Mouse (Mus musculus): ENCODE results near the gene 3425401B19Rik. TPM values are rescaled to one million over a fixed set of nuclear protein-coding genes. Genes with fewer than 3 reads are reported as not detected.

Gene 3425401B19Rik
- polyA plus RNA-seq, 1 experiment from 2014 or later, result 0.10 TPM

- H3K36me3 ChIP-seq (ENCODE audit: control insufficient read depth, insufficient read depth, low read length), result no peaks in the 10 kb centered on the region
- WGBS, result 92% methylated on average over 12 of the region's 12 CpGs
- no peak for ATAC-seq
- H3K4me1 ChIP-seq (ENCODE audit: control insufficient read depth, insufficient read depth, low read length), result peaks cover 5% of the 10 kb centered on the region; the same call in 1 of the 2 replicates
- no peak overlapping the region for H3K9ac ChIP-seq (ENCODE audit: low read depth, low read length)
- no peak overlapping the region for H3K4me2 ChIP-seq (ENCODE audit: low read depth, low read length)
- no peak overlapping the region for H3K4me3 ChIP-seq (ENCODE audit: low read length)
- H3K9me3 ChIP-seq (ENCODE audit: control insufficient read depth, low read length), result no peaks in the 10 kb centered on the region
- H3K27ac ChIP-seq (ENCODE audit: low read length), result no peak overlapping the region
- no peaks in the 10 kb centered on the region for H3K27me3 ChIP-seq (replicated peaks; ENCODE audit: control insufficient read depth, insufficient read depth, low read length)
These were observed 2.6 kb downstream of the 3425401B19Rik start for GRCm38 (mm10) chr14:32682536-32682935.

GRCm38 (mm10) chr14:32681603-32682002 lies 3.5 kb downstream of the 3425401B19Rik start:
- Histone ChIP-seq H3K27me3 (replicated peaks; ENCODE audit: control insufficient read depth, insufficient read depth, low read length) (no peaks in the 10 kb centered on the region), H3K36me3 (ENCODE audit: control insufficient read depth, insufficient read depth, low read length) (no peaks in the 10 kb centered on the region), H3K4me3 (ENCODE audit: low read length) (no peak overlapping the region), H3K9me3 (ENCODE audit: control insufficient read depth, low read length) (no peaks in the 10 kb centered on the region), H3K9ac (ENCODE audit: low read depth, low read length) (no peak overlapping the region), H3K27ac (ENCODE audit: low read length) (no peak overlapping the region), H3K4me1 (ENCODE audit: control insufficient read depth, insufficient read depth, low read length) (peaks cover 5% of the 10 kb centered on the region; the same call in 1 of the 2 replicates), H3K4me2 (ENCODE audit: low read depth, low read length) (no peak overlapping the region)
- WGBS, result 76% methylated on average over 3 of the region's 3 CpGs
- ATAC-seq, result no peak

DNA sequence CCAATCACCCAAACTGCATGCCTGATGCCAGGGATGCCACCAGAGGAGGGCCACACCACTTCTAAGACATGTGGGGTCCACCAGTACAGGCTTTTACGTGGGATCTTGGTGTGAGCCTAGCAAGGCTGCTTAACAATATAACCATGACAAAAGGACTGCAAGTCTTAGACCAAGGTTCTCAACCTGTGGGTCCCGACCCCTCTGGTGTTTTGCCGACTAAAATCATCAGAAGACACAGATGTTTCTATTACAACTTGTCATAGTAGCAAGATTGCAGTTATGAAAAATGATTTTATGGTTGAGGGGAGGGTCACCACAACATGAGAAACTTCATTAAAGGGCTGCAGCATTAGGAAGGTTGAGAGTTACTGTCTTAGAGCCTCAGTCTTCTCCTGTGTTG lies 6.5 kb downstream of the 3425401B19Rik start:
- Histone ChIP-seq H3K4me1 (ENCODE audit: control insufficient read depth, insufficient read depth, low read length) (no peaks in the 10 kb centered on the region; the same call in 1 of the 2 replicates), H3K27ac (ENCODE audit: low read length) (no peak overlapping the region), H3K4me3 (ENCODE audit: low read length) (no peak overlapping the region), H3K27me3 (replicated peaks; ENCODE audit: control insufficient read depth, insufficient read depth, low read length) (no peaks in the 10 kb centered on the region), H3K9me3 (ENCODE audit: control insufficient read depth, low read length) (no peaks in the 10 kb centered on the region), H3K36me3 (ENCODE audit: control insufficient read depth, insufficient read depth, low read length) (no peaks in the 10 kb centered on the region), H3K9ac (ENCODE audit: low read depth, low read length) (no peak overlapping the region), H3K4me2 (ENCODE audit: low read depth, low read length) (no peak overlapping the region)
- ATAC-seq, result no peak
- WGBS, result 75% methylated on average over 3 of the region's 3 CpGs

DNA sequence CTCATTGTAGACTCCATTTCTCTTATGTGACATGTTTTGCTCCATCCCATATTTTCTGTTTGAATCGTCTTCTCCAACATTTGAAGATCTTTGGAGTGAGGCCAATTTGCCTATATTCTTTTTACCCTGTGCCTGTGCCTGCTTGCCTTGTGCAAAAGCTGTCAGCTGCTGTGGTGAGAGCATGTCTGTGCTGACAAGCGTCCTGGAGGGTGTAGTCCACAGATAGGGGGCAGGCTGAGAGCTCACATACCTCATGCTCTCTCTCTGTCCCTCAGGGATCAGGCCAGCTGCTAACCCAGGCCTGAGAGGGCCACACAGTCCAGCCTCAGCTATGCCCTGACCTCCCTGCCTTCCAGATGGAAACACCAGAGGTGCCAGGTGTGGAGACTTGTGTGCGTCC lies 11.9 kb downstream of the 3425401B19Rik start:
- no peak overlapping the region for H3K27ac ChIP-seq (ENCODE audit: low read length)
- H3K9ac ChIP-seq (ENCODE audit: low read depth, low read length), result no peak overlapping the region
- H3K4me3 ChIP-seq (ENCODE audit: low read length), result no peak overlapping the region
- no peak for ATAC-seq
- H3K4me2 ChIP-seq (ENCODE audit: low read depth, low read length), result no peak overlapping the region
- H3K36me3 ChIP-seq (ENCODE audit: control insufficient read depth, insufficient read depth, low read length), result no peaks in the 10 kb centered on the region
- whole genome bisulfite sequencing, result 52% methylated on average over 3 of the region's 3 CpGs
- no peaks in the 10 kb centered on the region for H3K9me3 ChIP-seq (ENCODE audit: control insufficient read depth, low read length)
- H3K4me1 ChIP-seq (ENCODE audit: control insufficient read depth, insufficient read depth, low read length), result no peaks in the 10 kb centered on the region
- H3K27me3 ChIP-seq (replicated peaks; ENCODE audit: control insufficient read depth, insufficient read depth, low read length), result no peaks in the 10 kb centered on the region

DNA sequence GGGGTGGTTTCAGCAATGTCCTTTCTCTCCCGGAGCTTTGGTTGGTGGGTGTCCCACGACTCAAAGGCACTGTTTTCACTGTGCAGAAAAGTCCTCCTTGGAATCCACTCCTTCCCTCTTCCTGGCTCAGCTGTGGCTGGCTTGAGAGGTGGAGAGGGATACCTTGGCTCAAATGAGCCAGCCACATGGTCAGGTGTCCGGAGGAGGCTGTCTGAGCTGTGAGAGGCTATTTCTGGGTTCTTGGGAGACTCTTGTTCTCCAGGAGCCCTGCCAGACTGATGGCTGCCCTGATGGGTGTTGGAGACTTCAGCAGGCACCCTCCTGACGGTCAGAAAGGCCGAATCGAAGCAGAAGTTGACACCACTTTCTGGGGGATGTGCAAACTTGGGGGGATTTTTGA lies 22.0 kb downstream of the 3425401B19Rik start:
- WGBS, result 92% methylated on average over 6 of the region's 6 CpGs
- Histone ChIP-seq H3K4me2 (ENCODE audit: low read depth, low read length) (no peak overlapping the region), H3K9me3 (ENCODE audit: control insufficient read depth, low read length) (no peaks in the 10 kb centered on the region), H3K4me3 (ENCODE audit: low read length) (no peak overlapping the region), H3K27me3 (replicated peaks; ENCODE audit: control insufficient read depth, insufficient read depth, low read length) (no peaks in the 10 kb centered on the region), H3K27ac (ENCODE audit: low read length) (no peak overlapping the region), H3K4me1 (ENCODE audit: control insufficient read depth, insufficient read depth, low read length) (no peaks in the 10 kb centered on the region), H3K9ac (ENCODE audit: low read depth, low read length) (no peak overlapping the region), H3K36me3 (ENCODE audit: control insufficient read depth, insufficient read depth, low read length) (no peaks in the 10 kb centered on the region)
- ATAC-seq, result no peak

DNA sequence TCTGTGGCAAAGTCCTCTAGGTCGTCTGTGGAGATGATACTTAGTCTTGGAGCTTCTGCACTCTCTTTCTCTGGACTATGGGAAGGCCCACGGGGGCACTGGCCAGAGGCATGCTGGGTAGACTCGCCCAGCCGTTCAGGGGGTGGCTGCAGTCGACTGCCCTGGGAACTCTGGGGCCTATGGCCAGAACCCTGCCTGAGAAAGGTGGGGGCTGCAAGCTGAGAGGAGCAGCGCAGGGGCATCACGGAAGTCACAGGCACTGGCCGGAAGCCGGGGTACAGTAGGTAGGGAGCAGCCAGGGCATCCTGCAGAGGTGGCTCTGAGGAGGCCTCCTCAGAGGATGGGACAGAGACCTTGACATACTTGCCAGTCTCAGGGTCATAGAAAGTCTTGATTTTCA lies 25.3 kb downstream of the 3425401B19Rik start:
- H3K27me3 ChIP-seq (replicated peaks; ENCODE audit: control insufficient read depth, insufficient read depth, low read length), result no peaks in the 10 kb centered on the region
- WGBS, result 77% methylated on average over 9 of the region's 9 CpGs
- H3K9ac ChIP-seq (ENCODE audit: low read depth, low read length), result no peak overlapping the region
- no peak overlapping the region for H3K4me2 ChIP-seq (ENCODE audit: low read depth, low read length)
- H3K4me1 ChIP-seq (ENCODE audit: control insufficient read depth, insufficient read depth, low read length), result no peaks in the 10 kb centered on the region
- H3K4me3 ChIP-seq (ENCODE audit: low read length), result no peak overlapping the region
- H3K9me3 ChIP-seq (ENCODE audit: control insufficient read depth, low read length), result no peaks in the 10 kb centered on the region
- H3K27ac ChIP-seq (ENCODE audit: low read length), result no peak overlapping the region
- no peak for ATAC-seq
- H3K36me3 ChIP-seq (ENCODE audit: control insufficient read depth, insufficient read depth, low read length), result no peaks in the 10 kb centered on the region

GRCm38 (mm10) chr14:32638485-32638884 lies 46.6 kb downstream of the 3425401B19Rik start:
- no peak overlapping the region for H3K4me2 ChIP-seq (ENCODE audit: low read depth, low read length)
- H3K27me3 ChIP-seq (replicated peaks; ENCODE audit: control insufficient read depth, insufficient read depth, low read length), result no peaks in the 10 kb centered on the region
- no peaks in the 10 kb centered on the region for H3K9me3 ChIP-seq (ENCODE audit: control insufficient read depth, low read length)
- no peaks in the 10 kb centered on the region for H3K36me3 ChIP-seq (ENCODE audit: control insufficient read depth, insufficient read depth, low read length)
- ATAC-seq, result no peak
- H3K27ac ChIP-seq (ENCODE audit: low read length), result no peak overlapping the region
- H3K9ac ChIP-seq (ENCODE audit: low read depth, low read length), result no peak overlapping the region
- H3K4me3 ChIP-seq (ENCODE audit: low read length), result no peak overlapping the region
- 88% methylated on average over 2 of the region's 2 CpGs for WGBS
- H3K4me1 ChIP-seq (ENCODE audit: control insufficient read depth, insufficient read depth, low read length), result no peaks in the 10 kb centered on the region

GRCm38 (mm10) chr14:32634015-32634682 lies 50.9 kb downstream of the 3425401B19Rik start:
- Histone ChIP-seq H3K27ac (ENCODE audit: low read length) (no peak overlapping the region), H3K4me3 (ENCODE audit: low read length) (no peak overlapping the region), H3K4me2 (ENCODE audit: low read depth, low read length) (no peak overlapping the region), H3K4me1 (ENCODE audit: control insufficient read depth, insufficient read depth, low read length) (no peaks in the 10 kb centered on the region), H3K27me3 (replicated peaks; ENCODE audit: control insufficient read depth, insufficient read depth, low read length) (no peaks in the 10 kb centered on the region), H3K9me3 (ENCODE audit: control insufficient read depth, low read length) (no peaks in the 10 kb centered on the region), H3K36me3 (ENCODE audit: control insufficient read depth, insufficient read depth, low read length) (no peaks in the 10 kb centered on the region), H3K9ac (ENCODE audit: low read depth, low read length) (no peak overlapping the region)
- WGBS, result 22% methylated on average over 11 of the region's 11 CpGs
- peak; percentile 80 for ATAC-seq

GRCm38 (mm10) chr14:32632908-32633600 lies 52.0 kb downstream of the 3425401B19Rik start:
- no peak overlapping the region for H3K27ac ChIP-seq (ENCODE audit: low read length)

More at GRCm38 (mm10) chr14:32632908-32633600, 52.0 kb downstream of the 3425401B19Rik start:
- WGBS, result 75% methylated on average over 6 of the region's 6 CpGs
- Histone ChIP-seq H3K9ac (ENCODE audit: low read depth, low read length) (no peak overlapping the region), H3K9me3 (ENCODE audit: control insufficient read depth, low read length) (no peaks in the 10 kb centered on the region), H3K4me1 (ENCODE audit: control insufficient read depth, insufficient read depth, low read length) (no peaks in the 10 kb centered on the region), H3K4me2 (ENCODE audit: low read depth, low read length) (no peak overlapping the region), H3K4me3 (ENCODE audit: low read length) (no peak overlapping the region), H3K36me3 (ENCODE audit: control insufficient read depth, insufficient read depth, low read length) (no peaks in the 10 kb centered on the region), H3K27me3 (replicated peaks; ENCODE audit: control insufficient read depth, insufficient read depth, low read length) (no peaks in the 10 kb centered on the region)
- no peak for ATAC-seq

Data from intestine, embryonic 16.5 days (tissue).